Mouse (Mus musculus) heart, postnatal 10 days (tissue): ENCODE results near the gene Unc50. TPM values are rescaled to one million over a fixed set of nuclear protein-coding genes. Genes with fewer than 3 reads are reported as not detected.

Experiments
- DNase-seq, 2 experiments: peaks; one replicate each; pipeline ENCODE4 v3.0.0; 2021
- intact Hi-C: fragments of 180-260 bp; cut with DNase I; formaldehyde crosslinking; loops from one replicate; pipeline ENCODE4 v1.15.1; 2025
- total RNA-seq, 2 experiments: library from RNA; stranded (reverse); gene quantifications; 2 replicates each; pipeline ENCODE4 v1.2.3; 2021

Gene Unc50
- 10 to 100 TPM; 38.5 to 40.5 TPM for total RNA-seq

DNA sequence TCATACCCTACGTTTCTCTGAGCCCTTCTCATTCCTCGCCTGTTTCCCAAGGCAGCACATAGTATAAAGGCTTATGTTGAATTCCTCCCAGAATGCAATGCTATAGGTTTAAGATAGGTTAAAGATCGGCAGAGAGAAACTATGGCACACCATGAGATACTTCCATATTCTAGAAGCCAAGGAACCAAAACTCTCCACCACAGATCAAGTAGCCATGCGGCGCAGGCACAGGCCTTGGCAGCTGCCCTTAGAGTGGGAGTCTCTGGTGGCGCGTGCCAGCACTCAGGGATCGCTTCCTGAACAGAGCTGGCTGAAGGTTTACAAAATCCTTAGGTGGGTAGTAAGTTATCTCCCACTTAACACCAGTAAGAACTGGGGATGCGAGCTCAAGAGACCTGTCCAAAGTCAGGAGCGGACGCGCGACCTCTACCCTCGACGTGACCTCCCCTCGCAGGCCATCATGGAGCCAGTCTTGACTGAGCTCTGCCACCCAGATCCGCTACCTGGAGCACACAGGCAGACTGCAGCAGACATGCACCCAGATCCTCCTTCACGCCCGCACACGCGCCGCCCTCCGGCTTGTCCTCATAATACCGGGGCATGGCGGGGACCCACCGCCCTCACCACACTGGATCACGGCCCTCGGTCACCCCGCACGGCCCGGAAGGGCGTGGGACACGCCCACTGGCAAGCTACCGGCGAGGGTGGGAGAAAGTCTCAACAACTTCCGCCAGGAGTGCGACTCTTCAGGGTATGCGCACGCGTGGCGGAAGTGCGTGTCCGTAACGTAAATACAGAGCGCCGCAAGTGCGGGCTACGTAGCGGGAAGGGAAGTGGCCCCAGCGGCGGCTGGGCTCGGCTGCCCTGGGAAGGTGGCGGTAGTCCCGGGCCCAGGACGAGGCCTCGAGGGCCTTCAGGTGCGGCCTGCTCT is at the start of gene Unc50, which contains the start of gene Coa5:
Unc50 (plus strand) TSS at position 774 of the 931 bp plus-strand sequence.
Coa5 (minus strand) TSS at position 738 of the 931 bp plus-strand sequence.
- DNase-seq, result peak; percentile 97 to 98
- intact Hi-C loops, result loop anchor here (5.0 kb wide), 1 partner anchor 433 kb away; no protein-coding TSS in a partner anchor

DNA sequence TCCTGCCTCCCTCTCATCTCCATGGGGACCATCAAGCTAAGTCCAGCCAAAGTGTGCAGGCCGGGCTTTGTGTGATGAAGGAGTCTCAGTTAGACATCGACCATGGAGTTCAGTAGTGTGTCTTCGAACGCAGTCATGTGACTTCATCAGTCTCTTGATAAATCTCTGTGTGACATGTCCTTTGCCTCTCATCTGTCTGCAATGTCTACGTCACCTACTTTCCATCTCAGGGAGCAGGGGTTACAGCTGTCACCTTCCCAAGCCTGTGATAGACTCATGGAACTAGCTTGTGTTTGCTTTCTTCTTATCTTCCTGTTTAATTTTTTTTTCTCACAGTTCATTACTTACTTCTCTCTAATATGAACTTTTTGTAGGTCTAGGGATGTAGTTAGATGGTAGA is 49.0 kb upstream of the Unc50 start:
- intact Hi-C loops, result no loop called here
- DNase-seq, result no peak

DNA sequence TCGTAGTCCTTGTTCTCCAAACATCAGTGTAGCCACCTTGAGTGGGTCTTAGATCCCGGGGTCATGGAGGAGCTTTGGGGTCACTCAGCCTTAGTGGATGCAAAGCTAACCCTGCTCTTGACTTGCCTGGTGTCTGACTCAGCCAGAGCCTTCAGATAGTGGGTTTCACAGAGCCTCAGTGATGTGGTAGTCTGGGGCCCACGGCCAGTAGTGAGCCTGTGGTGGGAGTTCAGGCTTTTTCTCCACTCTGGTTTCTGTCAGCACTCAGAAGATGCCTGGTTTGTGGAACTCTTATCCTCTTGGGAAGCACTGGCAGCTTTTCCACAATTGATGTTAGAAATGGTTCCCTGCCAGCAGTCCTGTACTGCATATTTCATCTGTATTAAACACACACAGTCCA is 45.6 kb upstream of the Unc50 start:
- DNase-seq, result peak; percentile 14 to 19
- intact Hi-C loops, result no loop called here

DNA sequence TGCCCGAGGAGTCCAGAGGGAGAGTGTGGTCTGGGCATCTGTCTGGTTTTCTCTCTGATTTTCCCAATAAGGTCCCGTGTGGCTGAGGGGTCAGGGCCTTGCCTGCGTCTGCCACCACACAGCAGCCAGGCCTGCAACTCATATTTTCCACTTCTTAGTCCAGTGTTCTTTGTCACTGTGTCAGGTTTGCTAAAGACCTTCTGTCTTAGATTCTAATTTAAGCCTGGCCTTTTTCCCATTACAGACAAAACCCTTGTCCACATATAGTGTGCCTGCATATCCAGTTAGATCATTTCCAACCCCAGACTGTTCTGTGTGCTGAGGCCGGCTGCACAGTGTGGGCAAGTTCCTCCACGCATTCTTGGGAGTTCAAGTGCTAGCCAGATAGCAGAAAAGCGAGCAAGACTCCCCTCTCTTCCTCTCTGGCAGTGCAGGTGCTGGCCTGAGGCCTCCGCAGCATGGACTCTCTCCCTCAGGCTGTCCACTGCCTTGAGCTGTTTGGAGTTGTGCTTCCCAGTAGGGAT is 43.4 kb upstream of the Unc50 start:
- DNase-seq, result peak; percentile 25 to 37
- intact Hi-C loops, result no loop called here

DNA sequence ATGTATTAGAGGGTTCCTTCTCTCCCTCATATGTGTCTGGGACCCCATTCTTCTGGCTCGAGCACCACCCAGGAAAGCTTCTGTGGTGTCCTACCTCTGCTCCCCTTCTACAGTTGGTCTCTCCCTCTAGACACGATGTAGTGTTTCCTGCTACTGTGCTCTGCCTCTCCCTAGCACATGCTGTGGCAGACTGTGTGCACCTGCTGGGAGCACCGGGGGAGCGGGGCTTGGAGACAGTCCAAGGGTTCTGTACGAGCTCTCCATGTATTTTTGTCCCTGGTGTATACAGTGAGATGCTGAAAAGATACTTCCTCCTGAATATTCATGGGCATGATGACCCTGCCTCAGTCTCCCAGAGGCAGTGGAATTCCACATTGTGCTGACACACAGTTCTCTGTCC is 36.8 kb upstream of the Unc50 start:
- intact Hi-C loops, result no loop called here
- DNase-seq, result no peak

DNA sequence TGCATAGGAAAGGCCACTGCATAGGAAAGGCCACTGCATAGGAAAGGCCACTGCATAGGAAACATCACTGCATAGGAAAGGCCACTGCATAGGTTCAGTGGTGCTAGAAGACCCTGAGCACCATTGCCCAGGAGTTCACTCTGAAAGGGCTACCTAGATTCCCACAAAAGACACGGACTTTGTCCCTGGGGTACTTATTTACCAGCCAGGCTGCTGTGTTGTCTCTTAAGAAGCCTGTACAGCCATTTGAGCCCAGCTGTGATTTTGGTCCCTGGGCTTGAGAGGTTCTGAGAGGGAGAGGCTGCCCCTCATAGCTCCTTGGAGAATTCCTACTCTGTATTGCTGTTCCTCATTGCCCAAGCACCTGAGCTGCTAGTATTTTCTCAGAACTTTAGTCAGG is 33.5 kb upstream of the Unc50 start:
- intact Hi-C loops, result no loop called here
- no peak for DNase-seq

DNA sequence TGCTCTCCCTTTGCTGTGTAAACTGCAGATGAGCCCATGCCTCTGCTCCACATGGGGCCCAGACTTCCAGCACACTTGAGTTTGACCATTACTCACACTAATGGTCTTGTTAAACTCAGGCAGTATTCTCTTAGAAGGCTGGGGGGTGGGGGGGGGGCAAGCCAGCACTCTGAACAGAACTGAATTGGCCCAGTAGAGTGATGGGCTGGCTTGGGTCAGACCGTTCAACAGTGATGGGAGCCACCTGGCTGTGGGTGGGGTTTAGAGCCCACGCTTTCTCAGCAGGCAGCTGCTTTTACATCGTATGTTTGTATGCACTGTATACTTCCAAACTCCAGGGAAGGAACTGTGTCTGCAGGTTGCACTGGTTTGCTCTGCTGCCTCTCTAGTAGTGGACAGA is 31.0 kb upstream of the Unc50 start:
- DNase-seq, result peak; percentile 37 to 44
- intact Hi-C loops, result no loop called here

DNA sequence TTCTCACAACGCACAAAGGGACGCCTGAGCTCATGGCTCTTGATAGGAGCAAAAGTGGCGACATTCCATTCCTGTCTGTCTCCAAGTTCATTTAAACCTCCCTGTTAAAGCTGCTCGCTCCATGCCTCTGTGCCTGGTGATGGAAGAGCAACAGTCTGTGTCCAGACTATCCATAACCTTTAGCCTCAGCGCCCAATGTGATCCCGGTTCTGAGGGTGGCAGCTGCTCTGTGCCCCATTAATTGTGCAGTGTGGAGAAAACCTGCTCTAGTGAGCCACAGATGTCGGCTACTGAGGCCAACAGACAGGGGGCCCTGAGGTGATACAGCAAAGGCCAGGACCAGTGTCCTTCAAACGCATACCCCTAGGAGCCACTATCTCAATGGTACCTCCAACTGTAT is 30.2 kb upstream of the Unc50 start:
- no peak for DNase-seq
- intact Hi-C loops, result loop anchor here (10.0 kb wide), 1 partner anchor 615 kb away; no protein-coding TSS in a partner anchor

DNA sequence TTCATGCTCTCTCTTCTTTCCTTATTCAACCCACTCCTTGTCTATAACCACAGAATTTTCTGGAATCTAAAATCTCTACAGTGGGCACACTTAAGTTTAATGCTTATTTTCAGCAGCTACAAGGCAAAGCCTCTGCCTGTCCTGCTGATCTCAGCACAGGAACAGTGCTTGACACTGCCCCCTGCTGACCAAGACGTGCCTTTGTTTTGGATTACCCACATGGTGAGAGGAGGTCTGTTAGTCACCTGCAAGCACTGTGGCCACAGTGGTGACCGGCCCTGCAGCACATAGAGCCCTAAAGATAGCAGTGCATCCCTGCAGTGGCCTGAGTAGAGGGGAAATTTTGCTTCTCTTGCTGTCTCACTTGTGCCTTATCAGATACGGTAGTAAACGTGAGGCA is 28.3 kb upstream of the Unc50 start:
- DNase-seq, result peak; percentile 68 to 80
- intact Hi-C loops, result loop anchor here (1.0 to 10.0 kb wide), 2 partner anchors 129 to 617 kb away; no protein-coding TSS in a partner anchor

DNA sequence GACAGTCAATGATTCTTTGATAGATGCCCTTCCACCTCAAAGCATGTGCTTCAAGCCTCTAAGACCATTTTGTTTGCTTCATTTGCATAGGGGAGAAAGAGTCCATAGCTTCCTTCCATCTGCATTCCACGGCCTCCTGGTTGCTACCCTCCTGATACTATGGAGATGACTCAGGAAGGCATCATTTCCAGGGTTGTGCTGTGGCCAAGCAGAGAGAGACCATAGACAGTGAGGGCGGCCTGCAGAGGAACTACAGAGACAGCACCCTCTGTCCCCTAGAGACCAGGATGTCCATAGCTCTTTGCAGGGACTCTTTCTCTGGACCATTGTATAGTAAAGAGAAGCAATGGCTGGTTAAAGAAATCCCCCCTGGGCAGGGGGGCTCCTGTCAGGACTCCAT is 24.8 kb upstream of the Unc50 start:
- no peak for DNase-seq
- intact Hi-C loops, result loop anchor here (10.0 kb wide), 1 partner anchor 620 kb away; no protein-coding TSS in a partner anchor

DNA sequence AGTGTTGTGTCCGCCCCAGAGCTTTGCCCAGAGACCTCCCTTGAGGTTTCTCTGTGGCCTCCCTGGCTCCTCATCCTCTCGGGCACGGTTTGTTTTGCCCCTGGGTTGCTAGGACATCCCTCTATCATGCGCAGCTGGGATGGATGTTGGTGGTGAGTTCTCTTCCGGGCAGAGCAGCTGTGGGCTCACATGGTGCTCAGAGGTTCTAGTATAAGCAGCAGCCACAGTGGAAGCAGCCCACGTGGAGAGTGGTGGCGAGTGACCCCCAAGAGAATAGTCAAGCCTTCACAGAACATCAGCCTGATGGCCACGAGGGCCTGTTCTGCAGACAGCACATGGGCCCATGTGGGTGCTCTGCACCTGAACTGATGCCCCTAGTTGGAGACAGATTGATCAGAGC is 22.7 kb upstream of the Unc50 start:
- intact Hi-C loops, result loop anchor here (10.0 kb wide), 1 partner anchor 622 kb away; no protein-coding TSS in a partner anchor
- no peak for DNase-seq

DNA sequence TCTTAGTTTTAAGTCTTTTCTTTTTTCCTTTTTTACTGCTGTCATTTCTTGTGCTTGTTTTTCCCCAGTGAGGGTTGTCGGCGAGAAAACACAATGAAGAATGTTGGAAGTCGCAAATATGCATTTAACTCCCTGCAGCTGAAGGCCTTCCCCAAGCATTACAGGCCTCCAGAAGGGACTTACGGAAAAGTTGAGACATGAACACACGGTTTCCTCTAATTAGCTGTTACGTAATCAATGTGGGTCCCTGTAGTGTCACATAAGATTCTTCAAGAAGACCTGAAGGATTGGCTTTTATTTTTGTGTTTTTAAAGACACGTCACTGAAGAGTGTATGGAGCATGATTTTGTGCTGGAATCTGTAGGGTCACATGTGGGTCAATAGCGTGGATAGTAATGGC is 21.9 kb upstream of the Unc50 start:
- no peak for DNase-seq
- intact Hi-C loops, result loop anchor here (10.0 kb wide), 1 partner anchor 623 kb away; no protein-coding TSS in a partner anchor

DNA sequence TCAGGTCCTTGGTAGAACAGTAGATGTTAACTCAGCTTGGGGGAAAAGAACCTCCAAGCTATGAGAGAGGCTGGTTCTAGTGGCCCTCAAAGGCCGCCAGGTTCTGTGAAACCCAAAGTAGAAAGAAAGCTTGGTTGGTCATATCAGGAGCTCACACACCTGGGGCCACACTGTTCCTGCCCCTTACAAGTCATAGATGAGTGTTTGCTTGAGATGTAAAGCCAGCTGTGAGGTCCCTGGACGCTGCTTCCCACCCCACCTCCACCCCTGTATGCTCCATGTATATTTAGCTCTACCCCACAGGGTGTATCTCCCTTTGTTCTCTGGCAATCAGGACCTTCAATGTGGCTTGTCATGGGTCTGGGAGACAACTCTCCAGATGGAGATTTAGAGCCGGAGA is 21.3 kb upstream of the Unc50 start:
- no peak for DNase-seq
- intact Hi-C loops, result loop anchor here (10.0 kb wide), 1 partner anchor 624 kb away; no protein-coding TSS in a partner anchor

DNA sequence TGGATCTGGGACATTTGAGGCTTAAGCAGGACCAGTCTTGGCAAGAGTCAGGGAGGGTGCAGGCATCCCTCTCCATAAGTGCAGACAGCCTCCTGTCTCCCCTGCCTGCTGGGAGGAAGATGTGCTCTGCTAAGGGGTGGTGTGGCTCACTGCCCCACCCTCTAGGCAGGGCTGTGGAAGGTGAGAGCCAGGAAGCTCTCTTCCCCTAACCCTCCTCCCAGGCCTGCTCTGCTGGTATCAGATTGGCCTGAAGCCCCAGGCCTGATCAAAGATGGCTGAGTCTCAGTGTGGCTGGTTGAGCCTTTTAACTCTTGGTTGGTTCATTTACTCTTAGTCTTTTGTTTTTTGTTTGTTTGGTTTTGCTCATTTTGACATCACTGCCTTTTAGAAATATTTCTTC is 20.3 kb upstream of the Unc50 start:
- intact Hi-C loops, result loop anchor here (10.0 kb wide), 1 partner anchor 625 kb away; no protein-coding TSS in a partner anchor
- no peak for DNase-seq

DNA sequence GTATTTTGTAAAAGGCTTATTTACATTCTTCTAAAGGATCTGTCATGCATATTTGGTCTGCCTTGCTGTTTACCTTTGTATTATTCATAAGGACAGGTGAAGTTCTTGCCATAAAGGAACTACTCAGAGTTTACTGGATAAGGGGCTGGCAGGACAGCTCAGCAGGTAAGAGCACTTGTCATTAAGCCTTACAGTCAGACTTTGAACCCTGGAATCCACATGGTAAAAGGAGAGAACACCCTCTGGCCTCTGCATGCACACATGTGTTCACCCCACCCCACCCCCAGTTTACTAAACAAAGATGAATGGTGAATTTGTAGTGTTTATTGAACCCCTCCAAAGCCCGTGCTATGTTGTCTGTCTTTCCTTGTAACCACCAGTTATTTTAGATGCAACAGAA is 14.5 kb upstream of the Unc50 start:
- intact Hi-C loops, result no loop called here
- no peak for DNase-seq

DNA sequence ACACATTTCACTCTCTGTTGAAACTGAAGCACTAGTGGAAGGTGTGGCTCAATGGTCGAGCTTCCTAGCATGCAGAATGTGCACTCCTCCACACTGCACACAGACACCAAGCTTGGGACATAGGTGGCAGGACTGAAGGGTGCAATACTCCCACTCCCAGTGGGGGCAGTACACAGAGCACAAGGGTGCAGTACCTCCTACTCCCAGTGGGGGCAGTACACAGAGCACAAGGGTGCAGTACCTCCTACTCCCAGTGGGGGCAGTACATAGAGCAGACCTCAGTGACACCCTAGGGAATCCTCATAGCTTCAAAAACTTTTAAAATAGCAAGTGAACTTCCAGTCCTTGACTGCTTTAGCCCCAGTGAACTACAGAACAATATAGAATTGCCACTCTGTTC is 10.5 kb upstream of the Unc50 start:
- peak; percentile 39 to 86 for DNase-seq
- intact Hi-C loops, result no loop called here

DNA sequence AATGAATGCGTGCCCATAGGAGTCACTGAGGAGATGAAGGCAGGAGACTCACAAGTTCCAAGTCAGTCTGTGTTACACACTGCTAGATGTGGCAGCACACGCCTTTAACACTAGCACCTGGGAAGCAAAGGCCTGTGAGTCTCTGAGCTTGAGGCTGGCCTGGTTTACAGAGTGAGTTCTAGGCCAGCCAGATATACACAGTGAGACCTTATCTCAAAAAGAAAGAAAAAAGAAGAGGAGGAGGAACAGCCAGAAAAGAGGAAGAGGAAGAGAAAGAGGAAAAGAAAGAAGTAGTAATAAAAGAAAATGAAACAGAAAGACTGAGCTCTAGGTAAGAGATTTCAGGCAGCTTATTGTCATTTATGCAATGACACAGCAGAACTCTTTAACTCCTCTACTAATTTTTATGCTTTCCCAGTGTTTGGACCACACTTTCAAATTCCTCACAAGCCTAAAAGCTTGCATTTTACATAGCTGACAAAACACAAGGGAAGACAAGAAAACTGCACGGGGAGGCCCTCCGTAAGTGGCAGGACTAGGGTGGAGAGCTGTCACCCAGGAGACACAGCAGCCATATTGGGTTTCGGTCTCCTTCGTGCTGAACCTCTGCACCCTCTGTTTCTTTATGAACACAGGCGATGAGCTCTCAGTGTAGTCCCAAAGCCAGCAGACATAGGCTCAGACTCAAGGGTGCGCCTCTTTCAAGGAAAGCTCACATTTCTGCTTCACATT is 2.6 kb upstream of the Unc50 start:
- DNase-seq, result no peak
- intact Hi-C loops, result no loop called here

DNA sequence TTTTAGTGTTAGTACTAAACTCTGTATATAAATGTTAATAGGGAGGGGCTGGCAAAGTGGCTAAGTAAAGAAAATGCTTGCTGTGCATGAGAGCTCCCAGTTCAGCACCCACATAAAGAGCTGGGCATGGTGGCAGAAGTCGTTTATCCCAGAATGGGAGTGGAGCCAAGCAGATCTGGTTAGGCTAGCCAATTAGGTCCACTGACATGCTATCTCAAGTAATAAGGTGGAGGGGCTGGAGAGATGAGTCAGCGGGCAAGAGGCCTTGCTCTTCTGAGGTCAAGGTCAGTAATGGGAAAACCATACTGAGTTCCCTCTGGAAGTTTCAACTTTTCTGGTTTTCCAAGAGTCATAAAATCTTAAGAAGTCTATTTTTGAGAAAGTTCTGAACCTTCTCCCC is 1.0 kb upstream of the Unc50 start:
- intact Hi-C loops, result no loop called here
- peak; percentile 29 to 48 for DNase-seq

DNA sequence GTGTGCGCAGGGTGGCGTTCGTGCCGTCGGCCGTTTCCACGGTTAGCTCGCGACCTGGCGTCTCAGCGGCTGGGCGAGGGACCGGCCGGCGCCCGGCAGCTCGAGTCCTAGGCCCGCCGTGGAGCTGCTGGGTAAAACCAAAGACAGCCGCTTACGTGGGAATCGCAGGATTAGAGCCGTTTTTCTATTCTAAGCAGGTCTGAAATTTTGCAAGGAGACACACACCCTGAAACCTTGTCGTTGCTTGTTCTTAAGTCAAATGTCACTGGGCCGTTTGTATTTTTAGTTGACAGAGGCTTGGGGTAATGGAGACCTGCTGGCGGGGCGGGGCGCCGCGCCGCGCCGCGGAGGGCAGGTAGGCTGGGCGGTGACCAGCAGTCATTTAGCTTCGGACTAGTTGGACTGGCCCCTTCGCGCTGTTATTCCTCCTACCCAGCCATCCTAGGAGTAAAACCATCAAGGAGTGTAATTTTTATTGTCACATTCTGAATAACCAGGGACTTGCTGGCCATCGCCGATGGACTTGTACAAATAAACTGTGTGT is 430 bp downstream of the Unc50 start:
- intact Hi-C loops, result loop anchor here (5.0 kb wide), 1 partner anchor 432 kb away; no protein-coding TSS in a partner anchor
- no peak for DNase-seq

DNA sequence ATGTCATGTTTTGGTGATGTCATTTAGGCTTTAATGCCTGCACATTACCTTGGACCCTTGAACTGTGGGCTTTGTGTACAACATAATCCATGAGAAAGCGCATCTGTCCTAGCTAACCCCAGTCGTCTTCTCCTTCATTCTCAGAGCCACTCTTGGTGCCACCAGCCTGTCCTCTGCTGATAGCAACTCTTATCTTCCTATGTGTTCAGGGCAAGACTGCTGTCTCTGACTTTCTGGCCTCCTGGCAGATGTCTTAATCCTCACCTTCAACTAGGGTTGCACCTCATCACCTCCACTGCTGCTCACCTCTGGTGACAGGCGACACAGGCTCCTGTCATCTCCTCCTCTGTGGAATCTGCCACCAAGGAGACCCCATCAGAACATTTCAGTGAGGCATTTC is 6.5 kb downstream of the Unc50 start:
- no peak for DNase-seq

More for the DNA sequence above, 6.5 kb downstream of the Unc50 start:
- intact Hi-C loops, result no loop called here
